Mouse (Mus musculus) ovary, postnatal 14 days (tissue): ENCODE results near the gene Tm6sf1.
A peak's percentile ranks its signal among the peaks of the same experiment; 100 is the strongest.

Source experiments
- DNase-seq: peaks from one replicate; pipeline ENCODE4 v3.0.0; 2022; ENCODE audit warnings: low spot score

The Tm6sf1 gene

DNA sequence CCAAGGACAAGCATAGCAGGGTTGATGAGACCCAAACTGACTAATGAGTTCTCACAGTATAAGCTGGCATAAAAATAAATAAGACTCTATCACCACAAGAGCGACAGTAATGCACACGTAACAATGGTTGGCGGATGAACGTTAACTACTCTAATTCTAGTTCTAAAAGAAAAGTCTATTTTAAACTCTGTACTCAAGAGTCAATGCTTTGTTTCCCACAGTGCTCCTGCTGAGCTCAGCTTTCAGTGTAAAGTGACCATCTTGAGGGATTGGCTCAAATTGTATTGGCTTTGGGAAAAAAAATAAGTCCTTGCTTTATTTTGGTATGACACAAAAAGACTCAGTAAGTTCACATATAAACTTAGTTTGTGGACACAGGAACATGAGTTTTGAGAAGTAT lies 26.3 kb downstream of the Tm6sf1 start:
- no peak for DNase-seq

DNA sequence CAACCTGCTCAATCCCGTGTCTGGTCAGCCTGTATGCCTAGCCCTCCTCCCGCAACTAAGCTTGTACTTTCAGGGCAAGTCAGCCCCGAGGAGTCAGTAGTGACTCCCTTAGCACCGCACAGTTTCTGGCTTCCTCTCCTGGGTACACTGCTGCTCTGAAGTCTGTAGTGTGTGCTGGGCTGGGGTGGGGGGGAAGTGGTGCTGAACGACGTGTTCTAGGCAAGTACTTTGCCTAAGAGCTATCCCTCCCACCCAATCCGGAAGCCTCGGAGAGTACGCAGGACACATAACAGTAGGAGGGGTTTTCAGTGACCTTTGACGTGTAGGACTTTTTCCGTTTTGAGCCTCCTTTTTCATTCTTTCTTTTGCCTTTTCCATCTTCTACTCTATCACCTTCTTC lies 40.6 kb downstream of the Tm6sf1 start:
- no peak for DNase-seq

DNA sequence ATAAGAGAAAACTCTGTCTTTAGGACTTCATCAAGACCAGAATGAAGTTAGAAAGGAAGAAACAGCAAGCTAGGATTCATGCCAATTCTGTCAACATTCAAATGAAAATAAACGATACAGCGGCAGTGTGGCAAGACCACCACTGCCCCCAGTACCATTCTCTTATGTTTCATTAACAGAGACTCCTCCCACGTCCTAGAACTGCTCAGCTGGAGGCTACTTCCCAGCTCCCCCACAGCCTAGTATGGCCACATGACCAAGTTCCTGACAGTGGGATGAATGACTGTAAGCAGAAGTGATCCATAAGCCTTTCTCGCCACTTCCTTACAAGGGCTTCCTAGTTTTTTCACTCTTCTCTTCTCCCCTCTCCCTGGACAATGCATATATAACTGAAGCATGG lies 45.3 kb downstream of the Tm6sf1 start:
- no peak for DNase-seq

DNA sequence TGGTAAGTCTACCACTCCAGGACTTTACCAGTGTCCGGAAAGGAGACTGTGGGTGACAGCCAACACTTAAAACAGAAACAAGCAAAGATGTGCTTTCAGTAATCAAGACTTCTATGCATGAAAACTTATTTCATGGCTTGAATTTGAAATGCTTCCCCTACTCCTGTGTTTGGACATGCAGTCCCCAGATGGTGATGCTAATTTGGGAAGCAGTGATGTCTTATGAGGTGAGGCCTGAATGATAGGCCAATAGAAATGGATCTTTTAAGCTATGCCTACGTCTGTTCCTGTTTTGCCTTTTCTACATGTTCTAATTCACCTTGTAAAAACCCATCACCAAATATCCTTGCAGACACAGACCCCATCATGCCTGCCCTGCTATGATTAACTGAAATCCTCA lies 46.1 kb downstream of the Tm6sf1 start:
- no peak for DNase-seq

DNA sequence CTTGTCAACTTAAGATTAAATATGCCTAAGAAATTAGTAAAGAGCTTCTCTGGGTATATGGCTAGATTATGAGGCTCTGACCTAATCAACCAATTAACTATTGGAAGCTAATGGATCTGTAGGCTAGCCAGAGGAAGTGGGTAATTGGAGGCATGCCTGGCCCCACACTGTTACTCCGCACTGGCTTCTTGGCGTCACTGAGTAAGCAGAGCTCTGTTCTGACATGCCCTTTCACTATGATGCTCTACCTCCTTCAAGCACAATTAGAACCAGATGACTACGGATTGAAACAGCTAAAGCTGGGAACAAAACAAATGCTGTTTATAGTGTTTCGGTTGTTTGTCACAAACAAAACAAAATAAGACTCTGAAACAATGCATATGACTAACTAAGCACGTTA lies 59.5 kb downstream of the Tm6sf1 start:
- no peak for DNase-seq

DNA sequence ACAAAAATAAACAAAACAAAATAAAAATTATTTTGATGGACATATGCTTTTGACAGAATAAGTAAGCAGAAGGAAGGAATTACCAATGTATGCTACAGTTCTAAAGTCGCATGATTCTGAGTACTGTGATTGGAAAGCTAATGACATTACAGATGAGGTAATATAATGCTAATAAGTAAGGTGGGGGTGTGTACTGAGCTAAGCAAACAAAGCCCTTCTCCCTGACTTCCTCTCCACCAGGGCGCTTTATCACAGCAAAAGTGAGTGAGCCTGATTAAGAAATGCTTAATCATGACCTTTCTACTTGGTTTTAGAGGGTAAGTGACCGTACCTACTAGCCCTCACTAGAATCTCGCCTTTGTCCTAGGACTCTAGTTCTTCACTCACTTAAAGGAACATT lies 61.5 kb downstream of the Tm6sf1 start:
- DNase-seq = no peak

DNA sequence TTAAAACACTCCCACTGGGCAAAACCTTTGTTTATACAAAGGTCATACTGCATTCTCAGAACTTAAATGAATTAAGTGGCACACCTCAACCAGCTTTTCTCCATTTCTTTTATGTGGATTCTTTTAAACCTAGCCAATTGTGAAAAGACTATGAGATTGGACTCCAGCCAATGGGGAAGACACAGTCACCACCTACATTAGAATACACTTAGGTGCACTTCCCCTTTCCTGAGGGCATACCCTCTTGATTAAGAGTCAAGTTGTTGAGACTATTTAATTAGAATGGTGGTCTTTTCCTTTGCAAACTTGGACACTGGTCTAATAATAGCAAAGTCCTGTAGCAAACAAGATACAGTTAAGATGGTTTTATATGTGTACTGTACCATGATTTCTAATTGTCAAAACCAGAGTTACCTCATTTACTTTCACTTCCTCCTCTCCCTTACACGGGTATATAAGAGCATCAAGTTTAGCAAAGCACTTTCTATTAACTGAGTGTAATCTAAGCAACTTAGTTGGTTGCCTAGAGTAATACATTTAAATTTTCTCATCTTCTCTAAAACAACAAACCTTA lies 62.7 kb downstream of the Tm6sf1 start:
- DNase-seq = no peak

DNA sequence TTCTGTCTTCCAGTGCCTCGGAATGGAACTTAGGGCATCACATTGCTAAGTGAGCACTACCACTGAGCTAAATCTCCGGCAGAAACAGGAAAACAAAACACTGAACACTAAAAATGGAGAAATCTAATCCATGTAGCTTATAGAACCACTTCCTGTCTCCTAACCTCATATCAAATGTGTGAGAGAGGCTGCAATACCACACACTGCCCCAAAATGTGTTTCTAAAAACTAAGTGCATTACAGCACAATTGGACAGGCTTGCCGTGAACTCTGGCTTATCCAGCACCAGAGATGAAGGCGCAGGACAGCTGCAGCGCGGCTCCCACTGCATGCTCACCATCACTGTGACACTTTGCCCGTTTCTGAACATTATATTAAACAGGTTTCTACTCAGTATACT lies 70.2 kb downstream of the Tm6sf1 start:
- DNase-seq = no peak

DNA sequence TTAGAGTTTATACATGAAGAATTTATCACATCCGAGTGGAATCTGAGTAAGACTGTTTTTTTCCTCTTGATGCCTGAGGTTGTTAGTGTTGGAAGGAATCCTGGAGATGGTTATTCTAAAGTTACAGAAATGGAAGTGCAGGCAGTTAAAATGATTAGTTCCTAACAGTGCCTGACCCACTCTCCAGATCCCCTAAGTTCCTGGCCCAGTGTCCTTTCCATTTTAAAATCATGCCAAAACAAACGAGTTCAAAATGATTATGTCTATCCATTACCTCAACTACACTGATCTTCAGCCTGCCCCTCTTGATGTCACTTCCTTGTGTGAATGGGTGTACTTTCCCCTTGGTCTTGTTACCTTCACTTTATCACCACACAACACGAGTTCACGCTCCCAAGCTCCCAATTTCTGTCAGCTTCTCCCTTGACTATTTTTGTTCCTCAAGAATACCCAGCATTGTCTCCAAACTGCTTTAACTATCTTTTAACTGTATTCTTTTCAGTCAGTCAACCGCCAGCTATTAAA lies 73.8 kb downstream of the Tm6sf1 start:
- no peak for DNase-seq

DNA sequence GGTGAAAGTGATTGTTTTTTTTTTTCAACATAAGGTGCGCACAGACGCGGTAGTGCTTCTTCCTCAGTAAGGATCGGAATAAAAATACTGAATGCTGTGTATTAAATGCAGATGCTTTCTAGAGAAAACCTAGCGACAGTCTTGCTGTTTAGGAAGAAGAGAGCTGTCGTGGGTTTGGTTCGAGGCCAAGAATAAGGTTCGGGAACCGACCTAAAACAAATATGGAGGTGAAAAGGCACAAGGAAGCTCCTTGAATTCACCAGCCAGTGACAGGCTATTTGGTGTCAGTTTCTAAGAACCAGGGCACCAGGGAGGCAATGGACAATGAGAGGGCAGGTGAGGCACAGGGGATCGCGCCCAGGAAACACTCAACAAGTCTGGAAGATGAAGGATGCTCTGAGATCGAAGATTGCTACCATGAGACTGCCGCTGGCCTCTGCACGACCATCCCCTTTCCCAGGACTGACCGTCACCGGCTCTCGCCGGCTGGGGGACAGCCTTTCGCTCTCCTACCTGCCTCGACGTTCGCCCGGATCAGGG lies 74.3 kb downstream of the Tm6sf1 start:
- DNase-seq = no peak

DNA sequence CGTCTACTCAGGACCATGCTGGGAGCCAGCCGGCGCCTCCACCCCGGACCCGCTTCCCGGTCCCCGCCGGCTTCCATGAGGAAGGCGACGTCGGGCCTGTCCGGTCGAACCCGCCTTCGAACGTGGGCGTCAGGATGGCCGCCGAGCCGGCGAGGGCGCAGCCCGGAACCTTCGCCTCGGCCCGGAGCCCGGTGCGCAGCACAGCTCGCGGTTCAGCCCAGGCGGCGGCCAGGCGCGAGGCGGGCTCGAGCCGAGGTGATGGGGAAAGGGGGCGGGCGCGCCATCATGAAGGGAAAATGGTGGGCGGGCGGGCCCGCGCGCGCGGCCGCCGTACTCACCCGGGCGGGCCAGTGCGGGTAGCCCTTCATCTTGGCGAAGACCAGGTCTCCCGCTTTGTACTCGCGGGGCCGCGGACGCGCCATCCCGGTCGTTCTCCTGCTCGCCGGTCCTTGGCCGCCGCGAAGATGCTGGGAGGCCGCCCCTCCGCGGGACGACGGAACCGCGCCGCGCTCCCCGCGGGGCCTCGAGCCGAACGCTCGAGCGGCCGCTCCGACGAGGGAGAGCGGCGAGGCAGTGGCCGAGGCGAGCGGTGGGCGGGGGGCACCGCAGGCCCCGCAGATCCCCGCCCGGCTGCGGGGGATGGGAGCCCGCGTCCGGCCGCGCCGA lies 74.9 kb downstream of the Tm6sf1 start:
- DNase-seq = peak; percentile 49
